Mouse (Mus musculus): Measurements from ENCODE around the gene Ahrr. TPM values are rescaled to one million over a fixed set of nuclear protein-coding genes. Genes with fewer than 3 reads are reported as not detected.

Ahrr gene
- polyA plus RNA-seq, 1 experiment from 2014 or later = 0.36 TPM

GRCm38 (mm10) chr13:74300925-74301606, 8.9 kb upstream of the Ahrr start:
- H3K9ac ChIP-seq = no peak overlapping the region
- peak; percentile 92 for ATAC-seq (ENCODE audit: low read depth)
- H3K27ac ChIP-seq (replicated peaks) = no peak overlapping the region
- no peaks in the 10 kb centered on the region for H3K9me3 ChIP-seq
- H3K27me3 ChIP-seq = no peaks in the 10 kb centered on the region
- H3K4me3 ChIP-seq = no peak overlapping the region
- WGBS = 35% methylated on average over 4 of the region's 4 CpGs
- H3K4me1 ChIP-seq (replicated peaks) = no peaks in the 10 kb centered on the region
- H3K4me2 ChIP-seq = no peak overlapping the region
- peaks cover 43% of the 10 kb centered on the region for H3K36me3 ChIP-seq

GRCm38 (mm10) chr13:74296376-74296775, 4.2 kb upstream of the Ahrr start:
- Histone ChIP-seq H3K27ac (replicated peaks) (no peak overlapping the region), H3K36me3 (no peaks in the 10 kb centered on the region), H3K4me1 (replicated peaks) (peaks cover 5% of the 10 kb centered on the region), H3K27me3 (peaks cover 19% of the 10 kb centered on the region), H3K4me3 (no peak overlapping the region), H3K9ac (no peak overlapping the region), H3K4me2 (no peak overlapping the region), H3K9me3 (no peaks in the 10 kb centered on the region)
- 82% methylated on average over 7 of the region's 7 CpGs for WGBS
- no peak for ATAC-seq (ENCODE audit: low read depth)

- WGBS = 82% methylated on average over 5 of the region's 5 CpGs
- no peaks in the 10 kb centered on the region for H3K9me3 ChIP-seq
- no peaks in the 10 kb centered on the region for H3K36me3 ChIP-seq
- ATAC-seq (ENCODE audit: low read depth) = no peak
- H3K9ac ChIP-seq = no peak overlapping the region
- H3K27ac ChIP-seq (replicated peaks) = no peak overlapping the region
- peaks cover 5% of the 10 kb centered on the region for H3K4me1 ChIP-seq (replicated peaks)
- H3K27me3 ChIP-seq = peaks cover 26% of the 10 kb centered on the region
- no peak overlapping the region for H3K4me2 ChIP-seq
- no peak overlapping the region for H3K4me3 ChIP-seq
Measured at GRCm38 (mm10) chr13:74289646-74290045, 2.5 kb downstream of the Ahrr start.

GRCm38 (mm10) chr13:74282299-74282698, 9.8 kb downstream of the Ahrr start:
- H3K9me3 ChIP-seq = no peaks in the 10 kb centered on the region
- WGBS = 90% methylated on average over 1 of the region's 2 CpGs
- H3K27ac ChIP-seq (replicated peaks) = no peak overlapping the region
- no peak overlapping the region for H3K9ac ChIP-seq
- no peaks in the 10 kb centered on the region for H3K27me3 ChIP-seq
- no peak overlapping the region for H3K4me3 ChIP-seq
- no peak overlapping the region for H3K4me2 ChIP-seq
- no peaks in the 10 kb centered on the region for H3K36me3 ChIP-seq
- no peak for ATAC-seq (ENCODE audit: low read depth)
- H3K4me1 ChIP-seq (replicated peaks) = no peaks in the 10 kb centered on the region

GRCm38 (mm10) chr13:74275726-74276125, 16.4 kb downstream of the Ahrr start:
- Histone ChIP-seq H3K36me3 (no peaks in the 10 kb centered on the region), H3K4me2 (no peak overlapping the region), H3K9me3 (no peaks in the 10 kb centered on the region), H3K9ac (no peak overlapping the region), H3K4me3 (no peak overlapping the region), H3K27me3 (no peaks in the 10 kb centered on the region), H3K27ac (replicated peaks) (no peak overlapping the region), H3K4me1 (replicated peaks) (no peaks in the 10 kb centered on the region)
- 81% methylated on average over 4 of the region's 4 CpGs for WGBS
- no peak for ATAC-seq (ENCODE audit: low read depth)

GRCm38 (mm10) chr13:74260231-74260992, 31.7 kb downstream of the Ahrr start:
- H3K27me3 ChIP-seq = no peaks in the 10 kb centered on the region
- ATAC-seq (ENCODE audit: low read depth) = peak; percentile 91
- WGBS = 3% methylated on average over 10 of the region's 10 CpGs

GRCm38 (mm10) chr13:74259460-74260230, 32.5 kb downstream of the Ahrr start:
- WGBS = 3% methylated on average over 35 of the region's 35 CpGs
- no peaks in the 10 kb centered on the region for H3K27me3 ChIP-seq
- H3K27ac ChIP-seq (replicated peaks) = no peak overlapping the region
- peak overlapping the region; percentile 89 for H3K4me2 ChIP-seq
- peak overlapping the region; percentile 73 for H3K9ac ChIP-seq
- H3K4me3 ChIP-seq = peak overlapping the region; percentile 51
- no peaks in the 10 kb centered on the region for H3K9me3 ChIP-seq
- H3K36me3 ChIP-seq = no peaks in the 10 kb centered on the region
- peaks cover 7% of the 10 kb centered on the region for H3K4me1 ChIP-seq (replicated peaks)
- ATAC-seq (ENCODE audit: low read depth) = peak; percentile 88

More at GRCm38 (mm10) chr13:74260231-74260992, 31.7 kb downstream of the Ahrr start:
- Histone ChIP-seq H3K9me3 (no peaks in the 10 kb centered on the region), H3K4me1 (replicated peaks) (peaks cover 7% of the 10 kb centered on the region), H3K36me3 (no peaks in the 10 kb centered on the region), H3K27ac (replicated peaks) (no peak overlapping the region), H3K4me3 (peak overlapping the region; percentile 51), H3K4me2 (peak overlapping the region; percentile 89), H3K9ac (peak overlapping the region; percentile 73)

- H3K4me3 ChIP-seq = no peak overlapping the region
- H3K36me3 ChIP-seq = no peaks in the 10 kb centered on the region
- H3K9me3 ChIP-seq = no peaks in the 10 kb centered on the region
- H3K4me1 ChIP-seq (replicated peaks) = peaks cover 9% of the 10 kb centered on the region
- H3K27ac ChIP-seq (replicated peaks) = no peak overlapping the region
- ATAC-seq (ENCODE audit: low read depth) = no peak
- no peaks in the 10 kb centered on the region for H3K27me3 ChIP-seq
- no peak overlapping the region for H3K4me2 ChIP-seq
- no peak overlapping the region for H3K9ac ChIP-seq
Measured at GRCm38 (mm10) chr13:74246494-74246893, 45.6 kb downstream of the Ahrr start.

GRCm38 (mm10) chr13:74245899-74246231, 46.3 kb downstream of the Ahrr start:
- 61% methylated on average over 4 of the region's 4 CpGs for WGBS
- no peaks in the 10 kb centered on the region for H3K36me3 ChIP-seq

GRCm38 (mm10) chr13:74245214-74245898, 46.8 kb downstream of the Ahrr start:
- H3K4me1 ChIP-seq (replicated peaks) = peaks cover 9% of the 10 kb centered on the region
- WGBS = 30% methylated on average over 17 of the region's 17 CpGs
- H3K36me3 ChIP-seq = no peaks in the 10 kb centered on the region
- H3K4me3 ChIP-seq = no peak overlapping the region
- peak overlapping the region; percentile 31 for H3K9ac ChIP-seq
- H3K27me3 ChIP-seq = no peaks in the 10 kb centered on the region
- H3K27ac ChIP-seq (replicated peaks) = no peak overlapping the region
- peak; percentile 96 for ATAC-seq (ENCODE audit: low read depth)
- H3K9me3 ChIP-seq = no peaks in the 10 kb centered on the region
- H3K4me2 ChIP-seq = peak overlapping the region; percentile 37

More at GRCm38 (mm10) chr13:74245899-74246231, 46.3 kb downstream of the Ahrr start:
- peak; percentile 36; the same call in 1 of the 2 replicates for ATAC-seq (ENCODE audit: low read depth)
- Histone ChIP-seq H3K4me3 (no peak overlapping the region), H3K4me1 (replicated peaks) (peaks cover 9% of the 10 kb centered on the region), H3K9me3 (no peaks in the 10 kb centered on the region), H3K4me2 (peak overlapping the region; percentile 37), H3K27me3 (no peaks in the 10 kb centered on the region), H3K27ac (replicated peaks) (no peak overlapping the region), H3K9ac (peak overlapping the region; percentile 31)

- Histone ChIP-seq H3K27me3 (no peaks in the 10 kb centered on the region), H3K4me3 (no peak overlapping the region), H3K27ac (replicated peaks) (no peak overlapping the region), H3K4me1 (replicated peaks) (no peaks in the 10 kb centered on the region), H3K9ac (no peak overlapping the region), H3K4me2 (no peak overlapping the region), H3K9me3 (no peaks in the 10 kb centered on the region), H3K36me3 (no peaks in the 10 kb centered on the region)
- WGBS = 77% methylated on average over 7 of the region's 7 CpGs
- ATAC-seq (ENCODE audit: low read depth) = no peak
Measured at GRCm38 (mm10) chr13:74237574-74237973, 54.6 kb downstream of the Ahrr start.

- Histone ChIP-seq H3K4me2 (no peak overlapping the region), H3K36me3 (no peaks in the 10 kb centered on the region), H3K4me1 (replicated peaks) (no peaks in the 10 kb centered on the region), H3K9me3 (no peaks in the 10 kb centered on the region), H3K9ac (no peak overlapping the region), H3K4me3 (no peak overlapping the region), H3K27ac (replicated peaks) (no peak overlapping the region), H3K27me3 (no peaks in the 10 kb centered on the region)
- ATAC-seq (ENCODE audit: low read depth) = no peak
- WGBS = 53% methylated on average over 1 of the region's 1 CpGs
Measured at GRCm38 (mm10) chr13:74220659-74221058, 71.5 kb downstream of the Ahrr start.
